Mouse (Mus musculus): ENCODE results near the gene Cntnap2. TPM values are rescaled to one million over a fixed set of nuclear protein-coding genes. Genes with fewer than 3 reads are reported as not detected.

Gene Cntnap2
- polyA plus RNA-seq, 2 experiments: 1.5 to 2.5 TPM

DNA sequence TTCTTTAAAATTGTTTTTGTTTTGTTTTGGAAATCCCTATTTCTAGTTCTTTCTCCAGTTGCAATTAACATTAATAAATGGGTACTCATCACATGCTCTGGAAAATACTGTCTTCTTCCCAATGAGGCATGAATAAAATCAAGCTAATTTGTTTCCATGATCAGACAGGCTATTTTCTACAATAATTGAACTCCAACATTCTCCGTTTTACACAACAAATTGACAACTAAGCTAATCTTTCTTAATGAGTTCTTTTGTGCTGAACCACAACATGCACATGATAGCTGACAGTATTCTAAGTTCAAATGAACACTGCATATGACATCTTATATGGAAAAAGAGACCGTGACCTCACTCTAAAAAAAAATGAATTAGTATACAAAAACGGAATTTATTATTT, 173.4 kb downstream of the Cntnap2 start:
- no peak for DNase-seq (ENCODE audit: low spot score)
- H3K27ac ChIP-seq (replicated peaks; ENCODE audit: low read depth, low read length): no peak overlapping the region
- H3K9ac ChIP-seq (ENCODE audit: low read depth, low read length, severe bottlenecking): no peak overlapping the region
- H3K4me3 ChIP-seq (replicated peaks; ENCODE audit: low read length): no peak overlapping the region
- ATAC-seq (ENCODE audit: low FRiP score, low read depth): no peak
- H3K36me3 ChIP-seq (ENCODE audit: control insufficient read depth, insufficient read depth, low read length): no peaks in the 10 kb centered on the region
- WGBS: 80% methylated on average over 3 of the region's 3 CpGs
- H3K4me2 ChIP-seq (replicated peaks; ENCODE audit: low read depth, low read length, severe bottlenecking): no peak overlapping the region
- no peaks in the 10 kb centered on the region for H3K9me3 ChIP-seq (ENCODE audit: control insufficient read depth, low read length)
- no peaks in the 10 kb centered on the region for H3K27me3 ChIP-seq (ENCODE audit: control insufficient read depth, insufficient read depth, low read length)
- H3K4me1 ChIP-seq (ENCODE audit: control insufficient read depth, insufficient read depth, low read length): no peaks in the 10 kb centered on the region
- no peak for TF ChIP-seq POLR2A (IDR thresholded peaks at IDR 0.05; ENCODE audit: borderline replicate concordance, extremely low read depth, insufficient read depth, insufficient read length)

DNA sequence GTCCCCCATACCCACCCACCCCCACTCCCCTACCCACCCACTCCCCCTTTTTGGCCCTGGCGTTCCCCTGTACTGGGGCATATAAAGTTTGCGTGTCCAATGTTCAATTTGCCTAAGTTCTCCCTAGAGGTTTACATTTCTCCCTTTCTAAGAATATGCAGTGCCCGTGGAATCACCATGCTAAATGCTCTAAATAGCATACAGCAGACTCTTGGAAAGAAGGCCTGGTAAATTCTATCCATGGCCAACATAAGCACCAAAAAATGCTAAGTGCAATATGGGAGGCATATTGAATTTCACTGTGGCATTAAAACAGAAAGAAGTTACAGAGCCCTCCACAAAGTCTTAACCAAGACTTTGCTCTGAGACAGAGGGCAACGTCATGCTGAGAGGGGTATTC, 177.4 kb downstream of the Cntnap2 start:
- 62% methylated on average over 4 of the region's 4 CpGs for WGBS
- Histone ChIP-seq H3K9ac (ENCODE audit: low read depth, low read length, severe bottlenecking) (no peak overlapping the region), H3K36me3 (ENCODE audit: control insufficient read depth, insufficient read depth, low read length) (no peaks in the 10 kb centered on the region), H3K27me3 (ENCODE audit: control insufficient read depth, insufficient read depth, low read length) (no peaks in the 10 kb centered on the region), H3K4me1 (ENCODE audit: control insufficient read depth, insufficient read depth, low read length) (no peaks in the 10 kb centered on the region), H3K4me2 (replicated peaks; ENCODE audit: low read depth, low read length, severe bottlenecking) (no peak overlapping the region), H3K9me3 (ENCODE audit: control insufficient read depth, low read length) (no peaks in the 10 kb centered on the region), H3K4me3 (replicated peaks; ENCODE audit: low read length) (no peak overlapping the region), H3K27ac (replicated peaks; ENCODE audit: low read depth, low read length) (no peak overlapping the region)
- no peak for TF ChIP-seq POLR2A (IDR thresholded peaks at IDR 0.05; ENCODE audit: borderline replicate concordance, extremely low read depth, insufficient read depth, insufficient read length)
- no peak for DNase-seq (ENCODE audit: low spot score)
- ATAC-seq (ENCODE audit: low FRiP score, low read depth): peak; percentile 60

DNA sequence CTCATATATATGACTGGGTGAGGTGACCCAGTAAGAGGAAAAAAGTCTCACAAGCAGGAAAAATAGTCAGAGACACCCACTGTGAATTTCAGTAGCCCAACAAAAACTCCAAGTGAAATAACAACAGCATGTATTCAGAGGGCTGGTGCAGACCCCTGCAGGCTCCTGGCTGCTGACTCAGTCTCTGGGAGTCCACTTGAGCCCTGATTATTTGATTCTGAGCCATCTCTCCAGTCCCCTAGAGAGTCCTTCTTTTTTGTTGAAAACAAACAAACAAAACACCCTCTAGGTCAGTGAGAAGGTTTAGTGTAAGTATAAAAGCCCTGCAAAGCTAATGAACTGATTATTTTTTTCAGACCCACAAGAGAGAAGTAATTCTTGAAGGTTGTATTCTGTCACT, 179.0 kb downstream of the Cntnap2 start:
- H3K4me1 ChIP-seq (ENCODE audit: control insufficient read depth, insufficient read depth, low read length): no peaks in the 10 kb centered on the region
- no peak overlapping the region for H3K9ac ChIP-seq (ENCODE audit: low read depth, low read length, severe bottlenecking)
- DNase-seq (ENCODE audit: low spot score): no peak
- H3K27me3 ChIP-seq (ENCODE audit: control insufficient read depth, insufficient read depth, low read length): no peaks in the 10 kb centered on the region
- no peak overlapping the region for H3K27ac ChIP-seq (replicated peaks; ENCODE audit: low read depth, low read length)
- no peak for ATAC-seq (ENCODE audit: low FRiP score, low read depth)
- H3K4me3 ChIP-seq (replicated peaks; ENCODE audit: low read length): no peak overlapping the region
- TF ChIP-seq POLR2A (IDR thresholded peaks at IDR 0.05; ENCODE audit: borderline replicate concordance, extremely low read depth, insufficient read depth, insufficient read length): no peak
- H3K4me2 ChIP-seq (replicated peaks; ENCODE audit: low read depth, low read length, severe bottlenecking): no peak overlapping the region
- H3K9me3 ChIP-seq (ENCODE audit: control insufficient read depth, low read length): no peaks in the 10 kb centered on the region
- H3K36me3 ChIP-seq (ENCODE audit: control insufficient read depth, insufficient read depth, low read length): no peaks in the 10 kb centered on the region

DNA sequence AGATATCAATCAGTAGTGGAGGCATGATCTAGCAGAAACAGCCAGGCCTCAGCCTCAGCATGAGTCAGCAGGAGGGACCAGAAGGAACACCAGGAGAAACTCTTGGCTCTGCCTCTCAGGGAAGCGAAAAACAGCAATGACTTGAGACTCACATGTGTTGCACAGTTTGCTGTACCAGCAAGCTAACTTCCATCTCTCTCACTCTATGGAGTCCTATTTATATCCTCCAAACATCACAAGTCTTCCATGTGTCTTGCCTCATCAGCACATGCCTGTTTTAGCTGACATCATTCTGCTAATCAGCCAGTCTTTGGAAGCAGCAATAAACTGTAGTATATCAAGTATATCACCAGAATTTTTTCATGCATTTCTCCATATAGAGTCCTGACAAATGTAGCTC, 182.1 kb downstream of the Cntnap2 start:
- H3K9ac ChIP-seq (ENCODE audit: low read depth, low read length, severe bottlenecking): no peak overlapping the region
- H3K36me3 ChIP-seq (ENCODE audit: control insufficient read depth, insufficient read depth, low read length): no peaks in the 10 kb centered on the region
- 88% methylated on average over 1 of the region's 1 CpGs for WGBS
- no peak for TF ChIP-seq POLR2A (IDR thresholded peaks at IDR 0.05; ENCODE audit: borderline replicate concordance, extremely low read depth, insufficient read depth, insufficient read length)
- DNase-seq (ENCODE audit: low spot score) (no peak), ATAC-seq (ENCODE audit: low FRiP score, low read depth) (no peak)
- no peak overlapping the region for H3K4me3 ChIP-seq (replicated peaks; ENCODE audit: low read length)
- no peaks in the 10 kb centered on the region for H3K4me1 ChIP-seq (ENCODE audit: control insufficient read depth, insufficient read depth, low read length)
- H3K27me3 ChIP-seq (ENCODE audit: control insufficient read depth, insufficient read depth, low read length): no peaks in the 10 kb centered on the region
- H3K27ac ChIP-seq (replicated peaks; ENCODE audit: low read depth, low read length): no peak overlapping the region
- H3K4me2 ChIP-seq (replicated peaks; ENCODE audit: low read depth, low read length, severe bottlenecking): no peak overlapping the region
- no peaks in the 10 kb centered on the region for H3K9me3 ChIP-seq (ENCODE audit: control insufficient read depth, low read length)

DNA sequence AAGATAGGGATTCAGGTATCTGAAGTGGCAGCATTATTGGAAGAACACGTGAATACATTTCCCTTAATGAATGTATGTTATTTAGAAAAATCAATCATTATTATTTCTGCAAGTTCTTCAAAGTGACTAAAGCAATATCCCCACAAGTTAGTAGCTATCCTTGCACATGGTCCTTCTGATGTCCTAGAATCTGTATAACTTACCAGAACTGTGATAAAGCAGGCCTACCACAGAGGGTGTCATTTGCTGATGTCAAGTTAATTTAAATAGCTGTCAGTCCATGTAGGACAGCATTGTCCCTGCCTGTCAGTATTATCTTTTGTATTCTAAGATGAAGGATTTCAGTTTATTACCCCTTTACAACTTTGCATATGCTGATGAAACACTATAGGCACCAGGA, 185.5 kb downstream of the Cntnap2 start:
- H3K9me3 ChIP-seq (ENCODE audit: control insufficient read depth, low read length): no peaks in the 10 kb centered on the region
- no peak overlapping the region for H3K9ac ChIP-seq (ENCODE audit: low read depth, low read length, severe bottlenecking)
- no peak for DNase-seq (ENCODE audit: low spot score)
- 81% methylated on average over 1 of the region's 1 CpGs for WGBS
- TF ChIP-seq POLR2A (IDR thresholded peaks at IDR 0.05; ENCODE audit: borderline replicate concordance, extremely low read depth, insufficient read depth, insufficient read length): no peak
- no peak overlapping the region for H3K4me2 ChIP-seq (replicated peaks; ENCODE audit: low read depth, low read length, severe bottlenecking)
- H3K4me1 ChIP-seq (ENCODE audit: control insufficient read depth, insufficient read depth, low read length): no peaks in the 10 kb centered on the region
- no peak for ATAC-seq (ENCODE audit: low FRiP score, low read depth)
- no peak overlapping the region for H3K4me3 ChIP-seq (replicated peaks; ENCODE audit: low read length)
- no peaks in the 10 kb centered on the region for H3K27me3 ChIP-seq (ENCODE audit: control insufficient read depth, insufficient read depth, low read length)
- H3K27ac ChIP-seq (replicated peaks; ENCODE audit: low read depth, low read length): no peak overlapping the region
- H3K36me3 ChIP-seq (ENCODE audit: control insufficient read depth, insufficient read depth, low read length): no peaks in the 10 kb centered on the region

DNA sequence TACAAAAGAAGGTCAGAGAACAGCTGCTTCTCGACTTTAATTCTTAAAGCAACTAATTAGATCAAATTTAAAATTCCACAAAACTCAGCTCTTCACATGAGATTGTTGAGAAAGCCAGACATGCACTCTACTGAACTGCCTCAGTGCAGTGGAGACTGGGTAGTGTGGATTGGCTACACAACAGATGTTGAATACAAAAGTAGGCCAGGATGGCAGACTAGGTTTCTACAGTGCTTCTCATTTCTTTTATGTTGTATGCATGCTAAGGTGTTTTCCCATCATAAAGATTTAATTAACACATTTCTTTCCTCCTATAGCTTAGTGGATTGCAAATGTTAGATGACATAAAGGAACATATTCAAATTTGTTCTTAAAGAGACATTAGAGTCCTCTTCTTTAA, 198.9 kb downstream of the Cntnap2 start:
- no peaks in the 10 kb centered on the region for H3K4me1 ChIP-seq (ENCODE audit: control insufficient read depth, insufficient read depth, low read length)
- DNase-seq (ENCODE audit: low spot score) (no peak), ATAC-seq (ENCODE audit: low FRiP score, low read depth) (no peak)
- H3K9ac ChIP-seq (ENCODE audit: low read depth, low read length, severe bottlenecking): no peak overlapping the region
- H3K36me3 ChIP-seq (ENCODE audit: control insufficient read depth, insufficient read depth, low read length): no peaks in the 10 kb centered on the region
- no peaks in the 10 kb centered on the region for H3K9me3 ChIP-seq (ENCODE audit: control insufficient read depth, low read length)
- no peaks in the 10 kb centered on the region for H3K27me3 ChIP-seq (ENCODE audit: control insufficient read depth, insufficient read depth, low read length)
- no peak overlapping the region for H3K27ac ChIP-seq (replicated peaks; ENCODE audit: low read depth, low read length)
- no peak for TF ChIP-seq POLR2A (IDR thresholded peaks at IDR 0.05; ENCODE audit: borderline replicate concordance, extremely low read depth, insufficient read depth, insufficient read length)
- 64% methylated on average over 1 of the region's 1 CpGs for WGBS
- no peak overlapping the region for H3K4me3 ChIP-seq (replicated peaks; ENCODE audit: low read length)
- no peak overlapping the region for H3K4me2 ChIP-seq (replicated peaks; ENCODE audit: low read depth, low read length, severe bottlenecking)

Measured in limb, embryonic 14.5 days (tissue).